Mouse (Mus musculus) thymus, adult 2 months (tissue): ENCODE measurements around the gene Nipa2. TPM values are rescaled to one million over a fixed set of nuclear protein-coding genes. Genes with fewer than 3 reads are reported as not detected.

Experiments used
- DNase-seq: peaks from one replicate; pipeline ENCODE4 v3.0.0; 2021
- H3K27ac ChIP-seq: fragments of 200-500 bp; 2 replicates; pipeline ENCODE4 v1.5.1; 2012; ENCODE audit warnings: low read length, control low read depth; ENCODE audit not compliant: control insufficient read depth, insufficient read depth
- H3K27me3 ChIP-seq: fragments of 200-500 bp; 2 replicates; pipeline ENCODE4 v1.6.1; 2012; ENCODE audit warnings: mild to moderate bottlenecking, low read length, moderate library complexity, mixed read lengths; ENCODE audit not compliant: control insufficient read depth, insufficient read depth
- H3K36me3 ChIP-seq: fragments of 200-500 bp; 2 replicates; pipeline ENCODE4 v1.6.1; 2012; ENCODE audit warnings: mild to moderate bottlenecking, low read length, moderate library complexity; ENCODE audit not compliant: control insufficient read depth, insufficient read depth
- H3K4me1 ChIP-seq: fragments of 200-500 bp; replicated peaks from 2 replicates; pipeline ENCODE4 v1.6.1; 2012; ENCODE audit warnings: low read length; ENCODE audit not compliant: control insufficient read depth, insufficient read depth
- H3K4me3 ChIP-seq: fragments of 200-500 bp; 2 replicates; pipeline ENCODE4 v1.5.1; 2012; ENCODE audit warnings: mild to moderate bottlenecking, low read length, control low read depth, moderate library complexity; ENCODE audit not compliant: control insufficient read depth, insufficient read depth
- CTCF ChIP-seq: fragments of 200-500 bp; IDR thresholded peaks from 2 replicates; pipeline ENCODE4 v1.5.1; 2012; ENCODE audit warnings: mild to moderate bottlenecking, control low read depth, low read length, moderate library complexity, borderline replicate concordance; ENCODE audit not compliant: control insufficient read depth, poor library complexity, insufficient read depth; ENCODE audit errors: extremely low read depth
- POLR2A ChIP-seq: fragments of 200-500 bp; IDR thresholded peaks from 2 replicates; pipeline ENCODE4 v1.6.1; 2012; ENCODE audit warnings: mild to moderate bottlenecking, low read length, control low read depth, moderate library complexity; ENCODE audit not compliant: control insufficient read depth, poor library complexity, insufficient read depth; ENCODE audit errors: extremely low read depth
- WGBS: fragments of 180-500 bp; shearing (Covaris S2); methylation state at CpG from one replicate; pipeline ENCODE4 v1.1.7; 2018; 5-methylcytosine and 5-hydroxymethylcytosine counted together
- polyA plus RNA-seq: library from polyadenylated mRNA; depleted of rRNA; stranded (reverse); fragments of >200 nt; gene quantifications from 2 replicates; pipeline ENCODE4 v1.2.3, GENCODE M21; 2012

Gene Nipa2
- polyA plus RNA-seq, 1 experiment: 18.1 TPM

GRCm38 (mm10) chr7:55991129-55991528 is 28.9 kb upstream of the Nipa2 start:
- H3K27me3 ChIP-seq: no peaks in the 10 kb centered on the region
- H3K4me3 ChIP-seq: no peak overlapping the region
- DNase-seq: no peak
- no peaks in the 10 kb centered on the region for H3K4me1 ChIP-seq
- H3K27ac ChIP-seq: no peak overlapping the region
- H3K36me3 ChIP-seq: no peaks in the 10 kb centered on the region
- WGBS: 96% methylated on average over 3 of the region's 3 CpGs
- TF ChIP-seq POLR2A: no peak
- no peak for TF ChIP-seq CTCF

GRCm38 (mm10) chr7:55986526-55987214 is 24.4 kb upstream of the Nipa2 start:
- 25% methylated on average over 13 of the region's 13 CpGs for WGBS
- Histone ChIP-seq H3K4me3 (no peak overlapping the region), H3K27ac (no peak overlapping the region), H3K27me3 (no peaks in the 10 kb centered on the region), H3K4me1 (no peaks in the 10 kb centered on the region), H3K36me3 (no peaks in the 10 kb centered on the region)
- TF ChIP-seq CTCF: peak; percentile 56; the same call in 1 of the 2 replicates
- TF ChIP-seq POLR2A: no peak
- DNase-seq: peak; percentile 71

GRCm38 (mm10) chr7:55984754-55985153 is 22.5 kb upstream of the Nipa2 start:
- DNase-seq: no peak
- Histone ChIP-seq H3K4me1 (no peaks in the 10 kb centered on the region), H3K36me3 (no peaks in the 10 kb centered on the region), H3K27ac (no peak overlapping the region), H3K27me3 (no peaks in the 10 kb centered on the region), H3K4me3 (no peak overlapping the region)
- TF ChIP-seq CTCF (no peak), POLR2A (no peak)
- WGBS: 88% methylated on average over 4 of the region's 4 CpGs

- Histone ChIP-seq H3K36me3 (no peaks in the 10 kb centered on the region), H3K27me3 (no peaks in the 10 kb centered on the region), H3K27ac (no peak overlapping the region), H3K4me1 (no peaks in the 10 kb centered on the region), H3K4me3 (no peak overlapping the region)
- WGBS: 96% methylated on average over 5 of the region's 5 CpGs
- DNase-seq: no peak
- TF ChIP-seq POLR2A: no peak
- no peak for TF ChIP-seq CTCF
Measured at GRCm38 (mm10) chr7:55983107-55983506, 20.8 kb upstream of the Nipa2 start.

- Histone ChIP-seq H3K4me1 (no peaks in the 10 kb centered on the region), H3K27me3 (no peaks in the 10 kb centered on the region), H3K27ac (no peak overlapping the region), H3K36me3 (no peaks in the 10 kb centered on the region), H3K4me3 (no peak overlapping the region)
- DNase-seq: no peak
- 84% methylated on average over 10 of the region's 10 CpGs for WGBS
- no peak for TF ChIP-seq CTCF
Measured at GRCm38 (mm10) chr7:55982010-55982700, 19.9 kb upstream of the Nipa2 start.

- 97% methylated on average over 2 of the region's 2 CpGs for WGBS
Measured at GRCm38 (mm10) chr7:55981511-55981910, 19.2 kb upstream of the Nipa2 start.

More at GRCm38 (mm10) chr7:55981511-55981910, 19.2 kb upstream of the Nipa2 start:
- Histone ChIP-seq H3K4me3 (no peak overlapping the region), H3K27ac (no peak overlapping the region), H3K27me3 (no peaks in the 10 kb centered on the region), H3K4me1 (no peaks in the 10 kb centered on the region), H3K36me3 (no peaks in the 10 kb centered on the region)
- DNase-seq: no peak
- TF ChIP-seq CTCF (no peak), POLR2A (no peak)
